Mouse (Mus musculus): Measurements from ENCODE around the gene Prss32. TPM values are rescaled to one million over a fixed set of nuclear protein-coding genes. Genes with fewer than 3 reads are reported as not detected.

Prss32 gene
- polyA plus RNA-seq, 1 experiment from 2014 or later: not detected

- Histone ChIP-seq H3K4me1 (ENCODE audit: control insufficient read depth, insufficient read depth, low read length) (peaks cover 26% of the 10 kb centered on the region), H3K9me3 (ENCODE audit: control insufficient read depth, low read length) (no peaks in the 10 kb centered on the region), H3K27me3 (ENCODE audit: control insufficient read depth, insufficient read depth, low read length) (no peaks in the 10 kb centered on the region), H3K4me3 (ENCODE audit: low read depth, low read length) (no peak overlapping the region), H3K9ac (replicated peaks; ENCODE audit: low read depth, low read length) (no peak overlapping the region), H3K27ac (ENCODE audit: low read depth, low read length) (no peak overlapping the region), H3K4me2 (ENCODE audit: low read depth, low read length) (no peak overlapping the region), H3K36me3 (ENCODE audit: control insufficient read depth, insufficient read depth, low read length) (peaks cover 41% of the 10 kb centered on the region)
- ATAC-seq (ENCODE audit: low read depth): no peak
- WGBS: 91% methylated on average over 3 of the region's 3 CpGs
Observed at GRCm38 (mm10) chr17:23807918-23808317, 35.7 kb upstream of the Prss32 start.

GRCm38 (mm10) chr17:23815641-23816040, 28.0 kb upstream of the Prss32 start:
- 99% methylated on average over 16 of the region's 16 CpGs for WGBS
- ATAC-seq (ENCODE audit: low read depth): no peak
- Histone ChIP-seq H3K36me3 (ENCODE audit: control insufficient read depth, insufficient read depth, low read length) (peaks cover 91% of the 10 kb centered on the region), H3K27ac (ENCODE audit: low read depth, low read length) (no peak overlapping the region), H3K4me3 (ENCODE audit: low read depth, low read length) (no peak overlapping the region), H3K27me3 (ENCODE audit: control insufficient read depth, insufficient read depth, low read length) (no peaks in the 10 kb centered on the region), H3K4me1 (ENCODE audit: control insufficient read depth, insufficient read depth, low read length) (no peaks in the 10 kb centered on the region), H3K4me2 (ENCODE audit: low read depth, low read length) (no peak overlapping the region), H3K9ac (replicated peaks; ENCODE audit: low read depth, low read length) (no peak overlapping the region), H3K9me3 (ENCODE audit: control insufficient read depth, low read length) (no peaks in the 10 kb centered on the region)

- ATAC-seq (ENCODE audit: low read depth): no peak
- no peak overlapping the region for H3K27ac ChIP-seq (ENCODE audit: low read depth, low read length)
- H3K4me1 ChIP-seq (ENCODE audit: control insufficient read depth, insufficient read depth, low read length): no peaks in the 10 kb centered on the region
- no peak overlapping the region for H3K9ac ChIP-seq (replicated peaks; ENCODE audit: low read depth, low read length)
- H3K4me2 ChIP-seq (ENCODE audit: low read depth, low read length): no peak overlapping the region
- H3K4me3 ChIP-seq (ENCODE audit: low read depth, low read length): no peak overlapping the region
- H3K36me3 ChIP-seq (ENCODE audit: control insufficient read depth, insufficient read depth, low read length): peaks cover 94% of the 10 kb centered on the region
- WGBS: 96% methylated on average over 8 of the region's 8 CpGs
- no peaks in the 10 kb centered on the region for H3K27me3 ChIP-seq (ENCODE audit: control insufficient read depth, insufficient read depth, low read length)
- H3K9me3 ChIP-seq (ENCODE audit: control insufficient read depth, low read length): no peaks in the 10 kb centered on the region
Observed at GRCm38 (mm10) chr17:23818579-23818978, 25.1 kb upstream of the Prss32 start.

GRCm38 (mm10) chr17:23819235-23819634, 24.4 kb upstream of the Prss32 start:
- Histone ChIP-seq H3K9me3 (ENCODE audit: control insufficient read depth, low read length) (no peaks in the 10 kb centered on the region), H3K4me1 (ENCODE audit: control insufficient read depth, insufficient read depth, low read length) (no peaks in the 10 kb centered on the region), H3K9ac (replicated peaks; ENCODE audit: low read depth, low read length) (no peak overlapping the region), H3K4me2 (ENCODE audit: low read depth, low read length) (no peak overlapping the region), H3K4me3 (ENCODE audit: low read depth, low read length) (no peak overlapping the region), H3K27ac (ENCODE audit: low read depth, low read length) (no peak overlapping the region), H3K27me3 (ENCODE audit: control insufficient read depth, insufficient read depth, low read length) (no peaks in the 10 kb centered on the region), H3K36me3 (ENCODE audit: control insufficient read depth, insufficient read depth, low read length) (peaks cover 92% of the 10 kb centered on the region)
- WGBS: over 99% methylated on average over 25 of the region's 25 CpGs
- ATAC-seq (ENCODE audit: low read depth): no peak

GRCm38 (mm10) chr17:23820731-23821130, 22.9 kb upstream of the Prss32 start:
- Histone ChIP-seq H3K36me3 (ENCODE audit: control insufficient read depth, insufficient read depth, low read length) (peaks cover 93% of the 10 kb centered on the region), H3K27me3 (ENCODE audit: control insufficient read depth, insufficient read depth, low read length) (no peaks in the 10 kb centered on the region), H3K9me3 (ENCODE audit: control insufficient read depth, low read length) (no peaks in the 10 kb centered on the region), H3K4me3 (ENCODE audit: low read depth, low read length) (no peak overlapping the region), H3K27ac (ENCODE audit: low read depth, low read length) (no peak overlapping the region), H3K4me1 (ENCODE audit: control insufficient read depth, insufficient read depth, low read length) (no peaks in the 10 kb centered on the region), H3K9ac (replicated peaks; ENCODE audit: low read depth, low read length) (no peak overlapping the region), H3K4me2 (ENCODE audit: low read depth, low read length) (no peak overlapping the region)
- ATAC-seq (ENCODE audit: low read depth): no peak
- WGBS: 99% methylated on average over 5 of the region's 5 CpGs

GRCm38 (mm10) chr17:23822094-23822493, 21.6 kb upstream of the Prss32 start:
- WGBS: 73% methylated on average over 6 of the region's 6 CpGs
- no peak overlapping the region for H3K4me3 ChIP-seq (ENCODE audit: low read depth, low read length)
- H3K4me1 ChIP-seq (ENCODE audit: control insufficient read depth, insufficient read depth, low read length): peaks cover 6% of the 10 kb centered on the region
- H3K4me2 ChIP-seq (ENCODE audit: low read depth, low read length): no peak overlapping the region
- H3K27ac ChIP-seq (ENCODE audit: low read depth, low read length): no peak overlapping the region
- H3K9me3 ChIP-seq (ENCODE audit: control insufficient read depth, low read length): no peaks in the 10 kb centered on the region
- no peak for ATAC-seq (ENCODE audit: low read depth)
- H3K9ac ChIP-seq (replicated peaks; ENCODE audit: low read depth, low read length): no peak overlapping the region
- no peaks in the 10 kb centered on the region for H3K27me3 ChIP-seq (ENCODE audit: control insufficient read depth, insufficient read depth, low read length)
- H3K36me3 ChIP-seq (ENCODE audit: control insufficient read depth, insufficient read depth, low read length): peaks cover 87% of the 10 kb centered on the region

- Histone ChIP-seq H3K4me2 (ENCODE audit: low read depth, low read length) (no peak overlapping the region), H3K4me1 (ENCODE audit: control insufficient read depth, insufficient read depth, low read length) (peaks cover 15% of the 10 kb centered on the region), H3K27ac (ENCODE audit: low read depth, low read length) (no peak overlapping the region), H3K4me3 (ENCODE audit: low read depth, low read length) (no peak overlapping the region), H3K9ac (replicated peaks; ENCODE audit: low read depth, low read length) (no peak overlapping the region), H3K36me3 (ENCODE audit: control insufficient read depth, insufficient read depth, low read length) (peaks cover 78% of the 10 kb centered on the region), H3K27me3 (ENCODE audit: control insufficient read depth, insufficient read depth, low read length) (no peaks in the 10 kb centered on the region), H3K9me3 (ENCODE audit: control insufficient read depth, low read length) (no peaks in the 10 kb centered on the region)
- WGBS: 86% methylated on average over 16 of the region's 16 CpGs
- ATAC-seq (ENCODE audit: low read depth): no peak
Observed at GRCm38 (mm10) chr17:23823018-23823417, 20.6 kb upstream of the Prss32 start.

GRCm38 (mm10) chr17:23823614-23824013, 20.0 kb upstream of the Prss32 start:
- H3K4me3 ChIP-seq (ENCODE audit: low read depth, low read length): no peak overlapping the region

GRCm38 (mm10) chr17:23825591-23825990, 18.1 kb upstream of the Prss32 start:
- Histone ChIP-seq H3K4me3 (ENCODE audit: low read depth, low read length) (no peak overlapping the region), H3K4me1 (ENCODE audit: control insufficient read depth, insufficient read depth, low read length) (peaks cover 16% of the 10 kb centered on the region), H3K9ac (replicated peaks; ENCODE audit: low read depth, low read length) (no peak overlapping the region), H3K9me3 (ENCODE audit: control insufficient read depth, low read length) (no peaks in the 10 kb centered on the region), H3K4me2 (ENCODE audit: low read depth, low read length) (no peak overlapping the region), H3K27me3 (ENCODE audit: control insufficient read depth, insufficient read depth, low read length) (no peaks in the 10 kb centered on the region), H3K27ac (ENCODE audit: low read depth, low read length) (no peak overlapping the region), H3K36me3 (ENCODE audit: control insufficient read depth, insufficient read depth, low read length) (peaks cover 53% of the 10 kb centered on the region)
- no peak for ATAC-seq (ENCODE audit: low read depth)
- 86% methylated on average over 4 of the region's 4 CpGs for WGBS

More at GRCm38 (mm10) chr17:23823614-23824013, 20.0 kb upstream of the Prss32 start:
- no peak overlapping the region for H3K9ac ChIP-seq (replicated peaks; ENCODE audit: low read depth, low read length)
- no peak overlapping the region for H3K27ac ChIP-seq (ENCODE audit: low read depth, low read length)
- ATAC-seq (ENCODE audit: low read depth): no peak; the same call in 1 of the 2 replicates
- peaks cover 16% of the 10 kb centered on the region for H3K4me1 ChIP-seq (ENCODE audit: control insufficient read depth, insufficient read depth, low read length)
- no peaks in the 10 kb centered on the region for H3K9me3 ChIP-seq (ENCODE audit: control insufficient read depth, low read length)
- WGBS: 91% methylated on average over 12 of the region's 12 CpGs
- no peak overlapping the region for H3K4me2 ChIP-seq (ENCODE audit: low read depth, low read length)
- no peaks in the 10 kb centered on the region for H3K27me3 ChIP-seq (ENCODE audit: control insufficient read depth, insufficient read depth, low read length)
- peaks cover 72% of the 10 kb centered on the region for H3K36me3 ChIP-seq (ENCODE audit: control insufficient read depth, insufficient read depth, low read length)
